In the genomic region with DNA sequence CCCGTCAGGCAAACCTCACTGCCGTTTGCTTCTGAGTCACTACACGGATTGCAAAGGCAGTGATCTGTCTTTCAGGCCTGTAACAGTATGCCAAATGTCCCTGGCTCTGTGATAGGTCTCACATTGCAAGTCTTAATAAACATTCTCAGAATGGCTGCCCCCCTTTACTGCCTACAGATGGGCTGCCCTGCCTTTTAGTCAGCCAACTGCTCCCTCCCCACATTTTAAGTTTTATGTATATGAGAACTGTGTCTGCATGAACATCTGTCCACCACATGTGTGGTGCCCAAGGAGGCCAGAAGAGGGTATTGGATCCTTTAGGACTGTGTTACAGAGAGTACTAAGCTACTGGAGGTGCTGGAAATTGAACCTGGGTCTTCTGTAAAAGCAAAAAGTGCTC, we compare ENCODE assay signal across 34 mouse cellular contexts. TPM values are rescaled to one million over a fixed set of nuclear protein-coding genes. Genes with fewer than 3 reads are reported as not detected.
DNase-seq lines count a peak whose midpoint lies in the region; ATAC-seq and TF ChIP-seq lines count a peak whose summit lies in the region.
"Had no signal": no experiment of that assay in that cellular context is flagged by ENCODE, and none has a peak within 500 bp of the region (broad histone marks: within the 10 kb centered on the region; RNA-seq: fewer than 3 reads in every experiment).

No protein-coding gene starts in this region.

- H3K36me3 ChIP-seq in embryonic facial prominence, embryonic 11.5 days (replicated peaks; ENCODE audit: control insufficient read depth, insufficient read depth, low read depth, low read length), result no peaks in the 10 kb centered on the region
- no peaks in the 10 kb centered on the region for H3K36me3 ChIP-seq in limb, embryonic 14.5 days (ENCODE audit: control insufficient read depth, insufficient read depth, low read length)
- no peaks in the 10 kb centered on the region for H3K36me3 ChIP-seq in hindbrain, embryonic 11.5 days (ENCODE audit: control insufficient read depth, insufficient read depth, low read length)
- no peaks in the 10 kb centered on the region for H3K36me3 ChIP-seq in forebrain, embryonic 11.5 days (ENCODE audit: control insufficient read depth, insufficient read depth, low read length)
- H3K36me3 ChIP-seq: forebrain, embryonic 12.5 days; hindbrain, embryonic 12.5 days; intestine, embryonic 15.5 days; liver, embryonic 13.5 days; midbrain, embryonic 12.5 days had no signal

- ATAC-seq in embryonic facial prominence, embryonic 11.5 days (replicated peaks; ENCODE audit: insufficient number of reproducible peaks, low FRiP score, low TSS enrichment, low read depth), result 0 out of 2 replicates have a peak, but pooled peaks have one; percentile 25
- ATAC-seq in limb, embryonic 14.5 days (ENCODE audit: low FRiP score, low read depth), result peak; percentile 75
- no peak for ATAC-seq in hindbrain, embryonic 11.5 days (ENCODE audit: low FRiP score)
- ATAC-seq in forebrain, embryonic 11.5 days (replicated peaks; ENCODE audit: low FRiP score), result no peak
- ATAC-seq: forebrain, postnatal 0 days; hindbrain, postnatal 0 days; intestine, embryonic 15.5 days; lung, postnatal 0 days had no signal

- DNase-seq in NIH3T3 (ENCODE audit: low read depth), result peak; percentile 53
- peak; percentile 60 for DNase-seq in embryonic facial prominence, embryonic 11.5 days (ENCODE audit: low spot score)
- peak; percentile 83 for DNase-seq in forelimb bud, embryonic 11.5 days (ENCODE audit: low read depth, low spot score)
- peak; percentile 61 for DNase-seq in limb, embryonic 14.5 days (ENCODE audit: low spot score)
- no peak for DNase-seq in hindbrain, embryonic 11.5 days (ENCODE audit: low spot score)
- no peak for DNase-seq in layer of hippocampus, adult 9-11 months
- no peak for DNase-seq in forebrain, embryonic 11.5 days (ENCODE audit: low spot score)
- DNase-seq: adrenal gland, postnatal 10 days; cerebellum, adult 11 months; cerebellum, adult 9-10 months; cerebellum, postnatal 36 days; forebrain, postnatal 0 days; gastrocnemius, postnatal 10 days; kidney, adult 9 months; kidney, postnatal 14 days; liver, embryonic 13.5 days; lung, adult 18-20 months; lung, postnatal 4 days; retina, postnatal 1 day; right cerebral cortex, postnatal 25 days; thymus, adult 18-20 months had no signal

- no peak overlapping the region for H3K9ac ChIP-seq in embryonic facial prominence, embryonic 11.5 days (replicated peaks; ENCODE audit: low read length)
- no peak overlapping the region for H3K9ac ChIP-seq in limb, embryonic 14.5 days (ENCODE audit: low read depth, low read length, severe bottlenecking)
- no peak overlapping the region for H3K9ac ChIP-seq in hindbrain, embryonic 11.5 days (ENCODE audit: low read depth, low read length)
- no peak overlapping the region for H3K9ac ChIP-seq in forebrain, embryonic 11.5 days (ENCODE audit: low read length)
- H3K9ac ChIP-seq: forebrain, embryonic 12.5 days; forebrain, postnatal 0 days; hindbrain, embryonic 12.5 days; intestine, embryonic 15.5 days; liver, embryonic 13.5 days; midbrain, embryonic 12.5 days had no signal

- H3K27ac ChIP-seq in embryonic facial prominence, embryonic 11.5 days (replicated peaks; ENCODE audit: low read depth, low read length), result no peak overlapping the region
- H3K27ac ChIP-seq in limb, embryonic 14.5 days (replicated peaks; ENCODE audit: low read depth, low read length), result no peak overlapping the region
- H3K27ac ChIP-seq in hindbrain, embryonic 11.5 days (ENCODE audit: low read depth, low read length), result no peak overlapping the region
- H3K27ac ChIP-seq in forebrain, embryonic 11.5 days (ENCODE audit: low read depth, low read length), result no peak overlapping the region
- H3K27ac ChIP-seq: forebrain, embryonic 12.5 days; hindbrain, embryonic 12.5 days; hindbrain, postnatal 0 days; intestine, embryonic 15.5 days; left cerebral cortex, adult 2 months; liver, embryonic 13.5 days; midbrain, embryonic 12.5 days; stomach, postnatal 0 days had no signal

- H3K4me1 ChIP-seq in embryonic facial prominence, embryonic 11.5 days (ENCODE audit: control insufficient read depth, insufficient read depth, low read length), result no peaks in the 10 kb centered on the region
- peaks cover 17% of the 10 kb centered on the region for H3K4me1 ChIP-seq in limb, embryonic 14.5 days (ENCODE audit: control insufficient read depth, insufficient read depth, low read length)
- H3K4me1 ChIP-seq in hindbrain, embryonic 11.5 days (replicated peaks; ENCODE audit: control insufficient read depth, insufficient read depth, low read length), result no peaks in the 10 kb centered on the region
- no peaks in the 10 kb centered on the region for H3K4me1 ChIP-seq in forebrain, embryonic 11.5 days (replicated peaks; ENCODE audit: control insufficient read depth, insufficient read depth, low read length)
- H3K4me1 ChIP-seq: forebrain, embryonic 12.5 days; hindbrain, embryonic 12.5 days; intestine, embryonic 15.5 days; midbrain, embryonic 12.5 days had no signal

- no peak overlapping the region for H3K4me3 ChIP-seq in embryonic facial prominence, embryonic 11.5 days (ENCODE audit: low read depth, low read length)
- no peak overlapping the region for H3K4me3 ChIP-seq in limb, embryonic 14.5 days (replicated peaks; ENCODE audit: low read length)
- H3K4me3 ChIP-seq in hindbrain, embryonic 11.5 days (ENCODE audit: low read depth, low read length), result no peak overlapping the region
- no peak overlapping the region for H3K4me3 ChIP-seq in forebrain, embryonic 11.5 days (ENCODE audit: low read depth, low read length)
- H3K4me3 ChIP-seq: erythroblast, embryonic 14.5 days; forebrain, embryonic 12.5 days; hindbrain, embryonic 12.5 days; intestine, embryonic 15.5 days; left cerebral cortex, adult 2 months; liver, embryonic 13.5 days; megakaryocyte, embryonic 14.5 days; midbrain, embryonic 12.5 days had no signal

- peaks cover 1% of the 10 kb centered on the region; the same call in 1 of the 2 replicates for H3K27me3 ChIP-seq in embryonic facial prominence, embryonic 11.5 days (ENCODE audit: control insufficient read depth, insufficient read depth, low read length)
- no peaks in the 10 kb centered on the region for H3K27me3 ChIP-seq in limb, embryonic 14.5 days (ENCODE audit: control insufficient read depth, insufficient read depth, low read length)
- peaks cover 8% of the 10 kb centered on the region for H3K27me3 ChIP-seq in hindbrain, embryonic 11.5 days (ENCODE audit: control insufficient read depth, insufficient read depth, low read length)
- no peaks in the 10 kb centered on the region for H3K27me3 ChIP-seq in forebrain, embryonic 11.5 days (ENCODE audit: control insufficient read depth, insufficient read depth, low read length)
- H3K27me3 ChIP-seq: CH12.LX; intestine, embryonic 15.5 days had no signal

- H3K4me2 ChIP-seq in embryonic facial prominence, embryonic 11.5 days (ENCODE audit: low read depth, low read length), result no peak overlapping the region
- H3K4me2 ChIP-seq in limb, embryonic 14.5 days (replicated peaks; ENCODE audit: low read depth, low read length, severe bottlenecking), result no peak overlapping the region
- no peak overlapping the region for H3K4me2 ChIP-seq in hindbrain, embryonic 11.5 days (replicated peaks; ENCODE audit: low read depth, low read length)
- H3K4me2 ChIP-seq in forebrain, embryonic 11.5 days (ENCODE audit: low read depth, low read length, severe bottlenecking), result no peak overlapping the region
- H3K4me2 ChIP-seq: forebrain, embryonic 12.5 days; hindbrain, embryonic 12.5 days; intestine, embryonic 15.5 days; liver, embryonic 13.5 days; midbrain, embryonic 12.5 days had no signal

- TF ChIP-seq POLR2A in limb, embryonic 14.5 days (IDR thresholded peaks at IDR 0.05; ENCODE audit: borderline replicate concordance, extremely low read depth, insufficient read depth, insufficient read length), result no peak

- H3K9me3 ChIP-seq in embryonic facial prominence, embryonic 11.5 days (replicated peaks; ENCODE audit: control insufficient read depth, low read length), result no peaks in the 10 kb centered on the region
- no peaks in the 10 kb centered on the region for H3K9me3 ChIP-seq in limb, embryonic 14.5 days (ENCODE audit: control insufficient read depth, low read length)
- no peaks in the 10 kb centered on the region for H3K9me3 ChIP-seq in hindbrain, embryonic 11.5 days (ENCODE audit: control insufficient read depth, low read length)
- no peaks in the 10 kb centered on the region for H3K9me3 ChIP-seq in forebrain, embryonic 11.5 days (ENCODE audit: control insufficient read depth, low read length)
- H3K9me3 ChIP-seq: forebrain, embryonic 12.5 days; hindbrain, embryonic 12.5 days; intestine, embryonic 15.5 days; liver, embryonic 13.5 days; megakaryocyte, embryonic 14.5 days; midbrain, embryonic 12.5 days had no signal

- 39% methylated on average over 3 of the region's 3 CpGs for WGBS in embryonic facial prominence, embryonic 11.5 days
- 12% methylated on average over 3 of the region's 3 CpGs for WGBS in limb, embryonic 14.5 days
- 61% methylated on average over 3 of the region's 3 CpGs for WGBS in hindbrain, embryonic 11.5 days
- 81% methylated on average over 3 of the region's 3 CpGs for WGBS in forebrain, embryonic 11.5 days

RNA-seq across cellular contexts. Expression of gene Ppm1j, which starts 9.9 kb away (rescaled TPM):
- 1.2 and 2.1 TPM in 2 replicates for polyA plus RNA-seq in embryonic facial prominence, embryonic 11.5 days (2014; fragmentation: Nextera tagmentation; extraction: Ambion mirVana)
- 6.5 and 6.6 TPM in 2 replicates for polyA plus RNA-seq in limb, embryonic 14.5 days (2012; rRNA removed)
- 4.1 and 4.4 TPM in 2 replicates for polyA plus RNA-seq in limb, embryonic 14.5 days (2014; fragmentation: Nextera tagmentation; extraction: Ambion mirVana)
- 0.48 and 1.3 TPM in 2 replicates for polyA plus RNA-seq in hindbrain, embryonic 11.5 days (2014; fragmentation: Nextera tagmentation; extraction: Ambion mirVana)
- 1.1 and 1.2 TPM in 2 replicates for polyA plus RNA-seq in forebrain, embryonic 11.5 days (2014; fragmentation: Nextera tagmentation; extraction: Ambion mirVana)
- polyA plus RNA-seq: erythroblast, embryonic 14.5 days had no signal

RNA-seq across cellular contexts. Expression of gene Fam19a3, which starts 10.7 kb away (rescaled TPM):
- 0.13 TPM in 1 of 2 replicates, not detected in the other for polyA plus RNA-seq in embryonic facial prominence, embryonic 11.5 days (2014; fragmentation: Nextera tagmentation; extraction: Ambion mirVana)
- 0.92 and 0.93 TPM in 2 replicates for polyA plus RNA-seq in limb, embryonic 14.5 days (2012; rRNA removed)
- polyA plus RNA-seq in limb, embryonic 14.5 days (2014; fragmentation: Nextera tagmentation; extraction: Ambion mirVana), result 0.26 and 0.36 TPM in 2 replicates
- polyA plus RNA-seq in hindbrain, embryonic 11.5 days (2014; fragmentation: Nextera tagmentation; extraction: Ambion mirVana), result 0.09 TPM in 1 of 2 replicates, not detected in the other
- polyA plus RNA-seq in forebrain, embryonic 11.5 days (2014; fragmentation: Nextera tagmentation; extraction: Ambion mirVana), result 0.24 TPM in 1 of 2 replicates, not detected in the other
- polyA plus RNA-seq: C2C12; erythroblast, embryonic 14.5 days; hindbrain, postnatal 0 days; liver, embryonic 13.5 days; midbrain, embryonic 12.5 days; neural tube, embryonic 14.5 days; stomach, postnatal 0 days had no signal

RNA-seq across cellular contexts. Expression of gene Rhoc, which starts 17.3 kb away (rescaled TPM):
- polyA plus RNA-seq in embryonic facial prominence, embryonic 11.5 days (2014; fragmentation: Nextera tagmentation; extraction: Ambion mirVana), result 127 and 129 TPM in 2 replicates
- 158 and 161 TPM in 2 replicates for polyA plus RNA-seq in limb, embryonic 14.5 days (2012; rRNA removed)
- polyA plus RNA-seq in limb, embryonic 14.5 days (2014; fragmentation: Nextera tagmentation; extraction: Ambion mirVana), result 192 and 199 TPM in 2 replicates
- 99.1 and 105 TPM in 2 replicates for polyA plus RNA-seq in hindbrain, embryonic 11.5 days (2014; fragmentation: Nextera tagmentation; extraction: Ambion mirVana)
- 80.5 and 98.0 TPM in 2 replicates for polyA plus RNA-seq in forebrain, embryonic 11.5 days (2014; fragmentation: Nextera tagmentation; extraction: Ambion mirVana)

RNA-seq across cellular contexts. Expression of gene Mov10, which starts 47.4 kb away (rescaled TPM):
- polyA plus RNA-seq in embryonic facial prominence, embryonic 11.5 days (2014; fragmentation: Nextera tagmentation; extraction: Ambion mirVana), result 36.4 and 47.8 TPM in 2 replicates
- polyA plus RNA-seq in limb, embryonic 14.5 days (2012; rRNA removed), result 32.7 and 41.4 TPM in 2 replicates
- polyA plus RNA-seq in limb, embryonic 14.5 days (2014; fragmentation: Nextera tagmentation; extraction: Ambion mirVana), result 41.6 and 43.4 TPM in 2 replicates
- polyA plus RNA-seq in hindbrain, embryonic 11.5 days (2014; fragmentation: Nextera tagmentation; extraction: Ambion mirVana), result 15.1 and 15.2 TPM in 2 replicates
- 13.8 and 15.3 TPM in 2 replicates for polyA plus RNA-seq in forebrain, embryonic 11.5 days (2014; fragmentation: Nextera tagmentation; extraction: Ambion mirVana)

Comparison
In these comparisons a context has a peak if more than half of its experiments do, and no peak if none do; other contexts are left out.
1. DNase-seq: peak in NIH3T3 (single experiment), embryonic facial prominence, embryonic 11.5 days (single experiment), forelimb bud, embryonic 11.5 days (single experiment) and limb, embryonic 14.5 days (single experiment); none in hindbrain, embryonic 11.5 days (single experiment), layer of hippocampus, adult 9-11 months (single experiment) and forebrain, embryonic 11.5 days (single experiment).
2. ATAC-seq: peak in embryonic facial prominence, embryonic 11.5 days (single experiment) and limb, embryonic 14.5 days (single experiment); none in hindbrain, embryonic 11.5 days (single experiment) and forebrain, embryonic 11.5 days (single experiment).